Comparison of ENCODE assay signal across 8 mouse cellular contexts in genomic region chr5:71976571-71977061, GRCm38 (mm10).
DNase-seq lines count a peak whose midpoint lies in the region; ATAC-seq and TF ChIP-seq lines count a peak whose summit lies in the region.
"Had no signal": no experiment of that assay in that cellular context is flagged by ENCODE, and none has a peak within 500 bp of the region (broad histone marks: within the 10 kb centered on the region; RNA-seq: fewer than 3 reads in every experiment).

No protein-coding gene starts in this region.

- no peaks in the 10 kb centered on the region for H3K9me3 ChIP-seq in forebrain, embryonic 13.5 days (replicated peaks)
- no peaks in the 10 kb centered on the region for H3K9me3 ChIP-seq in midbrain, postnatal 0 days (ENCODE audit: low read length)
- no peaks in the 10 kb centered on the region for H3K9me3 ChIP-seq in liver, embryonic 12.5 days (replicated peaks)

- peak; percentile 97 for ATAC-seq in forebrain, embryonic 13.5 days
- ATAC-seq in midbrain, postnatal 0 days (ENCODE audit: low FRiP score): peak; percentile 85
- ATAC-seq in liver, embryonic 12.5 days: no peak

- TF ChIP-seq POLR2A in cerebellum, adult 2 months (IDR thresholded peaks at IDR 0.05; ENCODE audit: borderline replicate concordance, insufficient read depth, low read length): no peak

- no peaks in the 10 kb centered on the region; the same call in 1 of the 2 replicates for H3K27me3 ChIP-seq in cerebellum, adult 2 months (ENCODE audit: control insufficient read depth, insufficient read depth, low read length)
- no peaks in the 10 kb centered on the region for H3K27me3 ChIP-seq in forebrain, embryonic 13.5 days
- H3K27me3 ChIP-seq in midbrain, postnatal 0 days (ENCODE audit: insufficient read depth, low read length): no peaks in the 10 kb centered on the region
- H3K27me3 ChIP-seq in liver, embryonic 12.5 days (replicated peaks): no peaks in the 10 kb centered on the region

- H3K36me3 ChIP-seq in forebrain, embryonic 13.5 days (ENCODE audit: poor library complexity, severe bottlenecking): no peaks in the 10 kb centered on the region
- no peaks in the 10 kb centered on the region for H3K36me3 ChIP-seq in midbrain, postnatal 0 days (ENCODE audit: insufficient read depth, low read length)
- no peaks in the 10 kb centered on the region for H3K36me3 ChIP-seq in liver, embryonic 12.5 days

- no peak overlapping the region for H3K9ac ChIP-seq in forebrain, embryonic 13.5 days
- no peak overlapping the region for H3K9ac ChIP-seq in midbrain, postnatal 0 days (replicated peaks; ENCODE audit: low read length, poor library complexity, severe bottlenecking)
- H3K9ac ChIP-seq in liver, embryonic 12.5 days: no peak overlapping the region

- no peak for TF ChIP-seq CTCF in cerebellum, adult 2 months (IDR thresholded peaks at IDR 0.05; ENCODE audit: borderline replicate concordance, insufficient read depth, low read depth, low read length)
- TF ChIP-seq CTCF in midbrain, postnatal 0 days (IDR thresholded peaks at IDR 0.05): peak; percentile 39

- peak; percentile 51 to 78 for DNase-seq in cerebellum, adult 2 months
- DNase-seq in layer of hippocampus, adult 9-10 months (ENCODE audit: low spot score): peak; percentile 58
- peak; percentile 91 for DNase-seq in midbrain, postnatal 0 days (ENCODE audit: low spot score)
- no peak for DNase-seq in urinary bladder, postnatal 10 days (ENCODE audit: low spot score)
- no peak for DNase-seq in urinary bladder, adult 2 months (ENCODE audit: low spot score)
- DNase-seq: kidney, postnatal 14 days had no signal

- H3K4me2 ChIP-seq in forebrain, embryonic 13.5 days: no peak overlapping the region; the same call in 1 of the 2 replicates
- no peak overlapping the region for H3K4me2 ChIP-seq in midbrain, postnatal 0 days (ENCODE audit: low read depth, low read length, poor library complexity, severe bottlenecking)
- H3K4me2 ChIP-seq in liver, embryonic 12.5 days: no peak overlapping the region

- H3K4me1 ChIP-seq in cerebellum, adult 2 months (ENCODE audit: control insufficient read depth, insufficient read depth, low read length): no peaks in the 10 kb centered on the region
- peaks cover 11% of the 10 kb centered on the region for H3K4me1 ChIP-seq in forebrain, embryonic 13.5 days
- no peaks in the 10 kb centered on the region; the same call in 1 of the 2 replicates for H3K4me1 ChIP-seq in midbrain, postnatal 0 days (ENCODE audit: insufficient read depth, low read length)
- no peaks in the 10 kb centered on the region for H3K4me1 ChIP-seq in liver, embryonic 12.5 days

- WGBS in cerebellum, adult 2 months: 36% methylated on average over 5 of the region's 5 CpGs
- 14% methylated on average over 5 of the region's 5 CpGs for WGBS in forebrain, embryonic 13.5 days
- 11% methylated on average over 5 of the region's 5 CpGs for WGBS in midbrain, postnatal 0 days
- 46% methylated on average over 5 of the region's 5 CpGs for WGBS in liver, embryonic 12.5 days (ENCODE audit: insufficient replicate concordance)

- no peak overlapping the region for H3K4me3 ChIP-seq in cerebellum, adult 2 months (replicated peaks; ENCODE audit: insufficient read depth, low read depth, low read length)
- H3K4me3 ChIP-seq in forebrain, embryonic 13.5 days: no peak overlapping the region
- H3K4me3 ChIP-seq in midbrain, postnatal 0 days (ENCODE audit: low read depth, low read length): no peak overlapping the region
- H3K4me3 ChIP-seq in liver, embryonic 12.5 days: no peak overlapping the region

- no peak overlapping the region; the same call in 1 of the 2 replicates for H3K27ac ChIP-seq in cerebellum, adult 2 months (ENCODE audit: insufficient read depth, low read length)
- peak overlapping the region; percentile 52 for H3K27ac ChIP-seq in forebrain, embryonic 13.5 days
- H3K27ac ChIP-seq in midbrain, postnatal 0 days (ENCODE audit: low read depth, low read length): peak overlapping the region; percentile 19
- no peak overlapping the region for H3K27ac ChIP-seq in liver, embryonic 12.5 days

Comparison
In these comparisons a context has a peak if more than half of its experiments do, and no peak if none do; other contexts are left out.
1. DNase-seq: peak in cerebellum, adult 2 months (2 of 2), layer of hippocampus, adult 9-10 months (single experiment) and midbrain, postnatal 0 days (single experiment); none in urinary bladder, postnatal 10 days (single experiment) and urinary bladder, adult 2 months (single experiment).
2. H3K27ac ChIP-seq: peak in forebrain, embryonic 13.5 days (single experiment) and midbrain, postnatal 0 days (single experiment); none in cerebellum, adult 2 months (single experiment) and liver, embryonic 12.5 days (single experiment).